Mouse (Mus musculus) E14TG2a.4 (cell line): ENCODE results near the gene Prok1.

Experiments used
- H3K27me3 ChIP-seq: 2 replicates; pipeline ENCODE4 v1.6.1; 2014; ENCODE audit warnings: low read length, control low read depth; ENCODE audit not compliant: insufficient read depth
- H3K36me3 ChIP-seq: 2 replicates; pipeline ENCODE4 v1.6.1; 2014; ENCODE audit warnings: low read length, control low read depth; ENCODE audit not compliant: insufficient read depth
- H3K4me1 ChIP-seq: replicated peaks from 2 replicates; pipeline ENCODE4 v1.6.1; 2014; ENCODE audit warnings: low read depth, low read length, control low read depth
- H3K4me3 ChIP-seq: replicated peaks from 2 replicates; pipeline ENCODE4 v1.5.1; 2014; ENCODE audit warnings: mild to moderate bottlenecking, low read length
- H3K9me3 ChIP-seq: 2 replicates; pipeline ENCODE4 v1.6.1; 2014; ENCODE audit warnings: low read length, control low read depth
- CTCF ChIP-seq: conservative IDR thresholded peaks from 2 replicates; pipeline ENCODE4 v1.5.1; 2014; ENCODE audit warnings: low read length
- NANOG ChIP-seq: IDR thresholded peaks from 2 replicates; pipeline ENCODE4 v1.6.1; 2014; ENCODE audit warnings: borderline replicate concordance, low read length, mixed read lengths
- POU5F1 ChIP-seq: IDR thresholded peaks from 2 replicates; pipeline ENCODE4 v1.6.1; 2014; ENCODE audit warnings: low read length, borderline replicate concordance

Prok1 gene

GRCm38 (mm10) chr3:107250320-107250719, 10.8 kb upstream of the Prok1 start:
- Histone ChIP-seq H3K27me3 (no peaks in the 10 kb centered on the region; the same call in 1 of the 2 replicates), H3K9me3 (no peaks in the 10 kb centered on the region), H3K36me3 (no peaks in the 10 kb centered on the region), H3K4me3 (no peak overlapping the region), H3K4me1 (no peaks in the 10 kb centered on the region)
- TF ChIP-seq POU5F1 (no peak), CTCF (no peak), NANOG (no peak)

- no peak for TF ChIP-seq NANOG
- no peak for TF ChIP-seq CTCF
- no peaks in the 10 kb centered on the region; the same call in 1 of the 2 replicates for H3K27me3 ChIP-seq
- H3K4me1 ChIP-seq: no peaks in the 10 kb centered on the region
- no peak overlapping the region for H3K4me3 ChIP-seq
- no peaks in the 10 kb centered on the region for H3K9me3 ChIP-seq
- H3K36me3 ChIP-seq: no peaks in the 10 kb centered on the region
These were observed 9.5 kb upstream of the Prok1 start for GRCm38 (mm10) chr3:107249042-107249441.

- H3K4me1 ChIP-seq: no peaks in the 10 kb centered on the region
- no peak for TF ChIP-seq CTCF
- no peak for TF ChIP-seq POU5F1
- no peak for TF ChIP-seq NANOG
- H3K36me3 ChIP-seq: no peaks in the 10 kb centered on the region
- H3K4me3 ChIP-seq: no peak overlapping the region
- no peaks in the 10 kb centered on the region for H3K9me3 ChIP-seq
- H3K27me3 ChIP-seq: no peaks in the 10 kb centered on the region
These were observed 7.4 kb upstream of the Prok1 start for GRCm38 (mm10) chr3:107246876-107247275.

GRCm38 (mm10) chr3:107241389-107242094, 2.0 kb upstream of the Prok1 start:
- Histone ChIP-seq H3K9me3 (no peaks in the 10 kb centered on the region), H3K27me3 (peaks cover 3% of the 10 kb centered on the region), H3K36me3 (no peaks in the 10 kb centered on the region), H3K4me1 (no peaks in the 10 kb centered on the region), H3K4me3 (no peak overlapping the region)
- TF ChIP-seq NANOG (no peak), CTCF (no peak), POU5F1 (no peak)

- no peaks in the 10 kb centered on the region for H3K4me1 ChIP-seq
- TF ChIP-seq NANOG (no peak), CTCF (no peak), POU5F1 (no peak)
- no peak overlapping the region for H3K4me3 ChIP-seq
- no peaks in the 10 kb centered on the region for H3K36me3 ChIP-seq
- peaks cover 5% of the 10 kb centered on the region for H3K27me3 ChIP-seq
- H3K9me3 ChIP-seq: no peaks in the 10 kb centered on the region
These were observed 981 bp downstream of the Prok1 start for GRCm38 (mm10) chr3:107238471-107238980.

GRCm38 (mm10) chr3:107238051-107238450, 1.5 kb downstream of the Prok1 start:
- peaks cover 8% of the 10 kb centered on the region for H3K27me3 ChIP-seq
- no peaks in the 10 kb centered on the region for H3K9me3 ChIP-seq
- no peak overlapping the region for H3K4me3 ChIP-seq
- H3K36me3 ChIP-seq: no peaks in the 10 kb centered on the region
- H3K4me1 ChIP-seq: no peaks in the 10 kb centered on the region
- no peak for TF ChIP-seq NANOG
- no peak for TF ChIP-seq POU5F1
- no peak for TF ChIP-seq CTCF

GRCm38 (mm10) chr3:107233945-107234344, 5.6 kb downstream of the Prok1 start:
- TF ChIP-seq NANOG: no peak
- no peak for TF ChIP-seq CTCF
- TF ChIP-seq POU5F1: no peak
- no peaks in the 10 kb centered on the region for H3K9me3 ChIP-seq

GRCm38 (mm10) chr3:107233351-107233813, 6.1 kb downstream of the Prok1 start:
- H3K36me3 ChIP-seq: no peaks in the 10 kb centered on the region
- H3K4me3 ChIP-seq: no peak overlapping the region
- TF ChIP-seq NANOG: no peak
- TF ChIP-seq CTCF: peak; percentile 67
- TF ChIP-seq POU5F1: no peak
- no peaks in the 10 kb centered on the region for H3K9me3 ChIP-seq
- peaks cover 18% of the 10 kb centered on the region for H3K27me3 ChIP-seq
- no peaks in the 10 kb centered on the region for H3K4me1 ChIP-seq

More at GRCm38 (mm10) chr3:107233945-107234344, 5.6 kb downstream of the Prok1 start:
- no peak overlapping the region for H3K4me3 ChIP-seq
- no peaks in the 10 kb centered on the region for H3K36me3 ChIP-seq
- H3K27me3 ChIP-seq: peaks cover 18% of the 10 kb centered on the region
- no peaks in the 10 kb centered on the region for H3K4me1 ChIP-seq
